Mouse (Mus musculus): Measurements from ENCODE around the gene Fdxacb1.

The Fdxacb1 gene

DNA sequence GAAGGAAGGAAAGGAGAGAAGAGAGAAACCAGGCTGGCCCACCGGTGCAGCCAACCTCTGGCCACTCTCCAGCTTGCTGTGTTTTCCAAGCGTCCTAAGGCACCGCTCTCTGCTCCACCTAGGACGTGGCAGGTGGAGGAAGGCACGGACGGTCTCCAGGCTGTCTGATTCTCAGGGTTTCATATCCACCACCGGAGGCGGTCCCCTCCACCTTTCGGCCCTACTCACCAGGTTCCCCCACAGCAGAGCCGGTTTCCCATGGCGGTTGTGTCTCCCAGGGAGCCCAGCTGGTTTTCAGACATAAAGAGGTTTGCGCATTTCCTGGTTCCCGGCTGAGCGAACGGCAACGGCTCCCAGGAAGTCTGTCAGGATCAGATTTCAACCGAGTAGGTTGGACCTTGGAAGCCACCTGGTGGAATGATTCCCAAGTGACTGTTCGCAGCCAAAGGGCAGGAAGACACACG lies 21.8 kb upstream of the Fdxacb1 start, which contains the start of gene 2310030G06Rik:
TSS of gene 2310030G06Rik (minus strand) at position 323 of the 464 bp plus-strand sequence.
- no peak for DNase-seq (ENCODE audit: extremely low read depth, low read depth)

DNA sequence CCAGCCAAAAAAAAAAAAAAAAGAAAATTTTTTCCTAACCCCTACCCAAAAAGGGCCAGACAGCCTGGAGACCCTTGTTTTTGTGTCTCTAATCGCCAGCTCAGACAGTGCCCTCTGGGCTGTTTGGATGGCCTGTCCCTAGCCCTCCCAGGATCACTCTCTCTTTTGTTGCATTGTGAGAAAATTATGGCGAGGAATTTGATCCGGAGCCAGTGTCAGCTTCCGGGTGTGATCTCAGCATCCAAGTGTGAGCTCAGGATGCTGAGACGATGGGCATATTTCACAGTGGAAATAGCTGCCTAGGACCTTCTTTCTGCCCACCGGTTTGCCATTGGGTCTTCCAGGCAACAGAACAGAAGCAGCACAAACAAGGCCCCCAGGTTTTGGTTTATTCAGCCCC lies 17.3 kb upstream of the Fdxacb1 start:
- no peak for DNase-seq (ENCODE audit: extremely low read depth, low read depth)

DNA sequence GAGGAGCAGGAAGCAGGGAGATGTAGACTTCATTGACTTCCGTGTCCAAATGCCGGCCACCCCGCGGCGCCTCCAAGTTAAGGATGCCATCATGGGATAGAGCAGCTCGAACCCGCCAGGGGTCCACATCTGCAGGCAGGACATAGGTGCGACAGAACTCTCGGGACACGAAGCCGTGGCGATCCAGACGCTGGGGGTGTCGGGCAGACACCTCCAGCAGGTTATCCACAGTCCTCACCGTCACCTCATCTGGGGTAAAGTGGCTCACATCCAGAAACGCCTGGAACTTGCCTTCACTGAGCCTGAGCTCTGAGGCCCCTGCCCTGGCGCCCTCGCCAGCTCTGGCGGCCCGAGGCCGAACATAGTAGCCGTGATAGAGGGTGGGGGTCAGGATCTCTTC lies 16.7 kb upstream of the Fdxacb1 start, which contains the start of gene Cryab:
TSS of gene Cryab (plus strand) at position 3 of the 400 bp plus-strand sequence.
- no peak for DNase-seq (ENCODE audit: extremely low read depth, low read depth)

DNA sequence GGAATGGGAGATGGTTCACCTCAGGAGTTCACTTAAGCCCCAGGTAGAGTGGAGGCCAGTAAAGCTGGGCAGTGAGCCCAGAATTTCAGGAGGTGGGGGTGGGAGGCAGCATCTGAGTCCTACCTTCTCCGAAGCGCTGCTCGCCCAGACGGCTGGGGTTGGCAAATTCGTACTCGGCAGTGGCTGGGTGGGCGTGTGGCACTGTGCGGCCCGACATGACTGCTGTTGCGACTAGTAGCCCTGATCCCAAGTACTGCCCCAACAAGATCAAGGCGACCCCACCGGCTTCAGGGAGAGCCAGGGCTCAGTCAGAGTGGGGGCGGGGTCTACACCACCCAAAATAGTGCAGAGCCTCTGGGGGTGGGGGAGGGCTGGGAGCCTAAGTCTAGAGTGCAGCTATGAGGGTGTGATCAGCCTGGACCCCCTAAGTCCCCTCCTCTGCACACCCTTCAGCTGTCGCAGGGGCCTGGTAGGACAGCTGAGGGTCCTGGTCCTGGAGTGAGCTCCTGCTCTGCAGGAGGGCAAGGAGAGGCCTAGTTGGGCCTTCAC lies 15.9 kb upstream of the Fdxacb1 start, which contains the start of gene Hspb2:
TSS of gene Hspb2 (minus strand) at position 301 of the 549 bp plus-strand sequence.
- no peak for DNase-seq (ENCODE audit: extremely low read depth, low read depth)

DNA sequence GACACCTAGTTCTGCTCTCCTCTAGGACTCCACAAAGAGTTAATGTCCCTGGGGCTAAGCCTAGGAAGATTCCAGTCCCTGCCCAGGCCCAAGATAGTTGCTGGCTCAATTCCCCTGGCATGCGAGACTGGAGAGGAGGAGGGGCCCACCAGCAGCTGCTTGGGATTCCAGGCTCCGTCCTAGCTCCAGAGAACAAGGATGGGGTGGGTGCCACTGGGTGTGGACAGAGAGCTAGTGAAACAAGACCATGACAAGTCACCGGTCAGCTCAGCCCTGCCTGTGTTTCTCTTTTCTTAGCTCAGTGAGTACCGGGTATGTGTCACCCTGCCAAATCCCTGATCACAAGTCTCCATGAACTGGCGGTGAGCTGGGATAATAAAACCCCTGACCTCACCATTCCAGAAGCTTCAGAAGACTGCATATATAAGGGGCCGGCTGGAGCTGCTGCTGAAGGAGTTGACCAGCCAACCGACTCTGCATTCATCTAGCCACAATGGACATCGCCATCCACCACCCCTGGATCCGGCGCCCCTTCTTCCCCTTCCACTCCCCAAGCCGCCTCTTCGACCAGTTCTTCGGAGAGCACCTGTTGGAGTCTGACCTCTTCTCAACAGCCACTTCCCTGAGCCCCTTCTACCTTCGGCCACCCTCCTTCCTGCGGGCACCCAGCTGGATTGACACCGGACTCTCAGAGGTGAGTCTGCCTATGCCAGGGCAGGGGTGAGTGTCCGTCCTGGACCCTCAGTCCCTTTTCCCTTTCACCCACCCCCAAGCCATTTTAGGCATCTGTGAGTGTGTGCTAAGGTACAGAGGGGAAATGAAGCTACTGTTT lies 15.0 kb upstream of the Fdxacb1 start:
- DNase-seq (ENCODE audit: extremely low read depth, low read depth), result no peak

DNA sequence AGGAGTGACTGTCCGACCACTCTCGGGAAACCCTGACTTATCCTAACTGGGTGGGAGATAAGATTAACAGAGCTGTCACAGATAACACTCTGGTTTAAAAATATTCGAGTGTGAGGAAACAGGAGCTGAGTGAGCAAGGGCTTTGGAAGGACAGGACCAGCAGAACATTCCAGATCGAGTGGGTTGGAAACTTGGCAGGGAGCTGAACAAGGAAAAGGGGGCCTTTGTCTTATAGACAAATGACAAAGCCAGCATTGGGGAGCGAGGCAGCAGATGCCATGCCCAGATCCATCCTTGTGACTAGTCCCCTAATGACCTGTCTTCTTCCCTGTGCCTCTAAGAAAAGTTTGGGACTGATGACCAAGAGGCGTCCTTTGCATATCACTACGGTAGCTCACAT lies 14.1 kb upstream of the Fdxacb1 start:
- no peak for DNase-seq (ENCODE audit: extremely low read depth, low read depth)

DNA sequence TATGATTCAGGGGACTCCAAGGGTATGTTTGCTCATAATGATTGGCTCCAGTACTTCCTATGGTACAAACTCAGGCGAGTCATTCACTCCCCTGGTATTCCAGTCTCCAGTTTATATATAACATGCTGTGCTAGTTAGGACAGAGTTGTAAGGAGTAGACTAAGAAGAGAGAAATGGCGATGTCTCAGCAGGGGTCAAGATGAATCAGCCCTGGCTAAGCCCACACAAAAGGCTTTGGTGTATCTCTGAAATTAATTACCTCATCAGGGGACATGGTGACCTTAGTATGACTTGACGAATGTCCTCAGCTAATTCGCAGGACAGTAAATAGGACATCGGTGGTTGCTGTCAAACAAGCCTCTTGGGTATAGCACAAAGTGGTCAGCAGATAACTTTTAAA lies 11.3 kb upstream of the Fdxacb1 start:
- no peak for DNase-seq (ENCODE audit: extremely low read depth, low read depth)

DNA sequence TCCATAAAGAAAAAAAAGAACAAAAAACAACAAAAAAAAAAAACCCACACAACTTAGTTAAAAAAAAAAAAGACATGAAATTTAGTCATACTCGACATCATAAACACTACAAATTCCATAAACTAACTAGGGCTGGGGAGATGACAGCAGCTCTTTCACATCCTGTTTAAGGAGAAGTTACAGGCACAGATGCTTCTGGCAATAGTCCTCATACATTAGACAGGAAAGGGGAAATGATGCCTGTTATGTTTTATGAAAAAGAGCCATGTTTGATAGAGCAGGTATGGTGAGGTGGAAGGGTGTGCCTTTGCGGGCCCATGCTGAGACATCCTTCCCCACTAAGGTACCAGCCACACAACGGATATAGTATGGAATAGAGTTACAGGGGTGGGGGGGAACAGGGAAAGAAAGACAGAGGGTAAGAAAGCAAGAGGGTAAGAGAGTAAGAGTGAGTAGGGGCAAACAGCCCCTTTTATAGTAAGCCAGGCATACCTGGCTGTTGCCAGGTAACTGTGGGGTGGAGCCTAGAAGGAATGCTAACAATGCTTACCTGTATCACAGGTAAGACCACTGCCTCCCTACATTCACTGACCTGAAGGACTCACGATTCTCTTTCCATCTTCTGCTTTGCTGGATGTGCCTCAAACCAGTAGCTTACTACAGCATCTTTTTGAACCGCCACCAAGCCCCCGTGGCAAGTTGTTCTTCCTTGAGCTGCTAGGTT lies 6.4 kb upstream of the Fdxacb1 start:
- no peak for DNase-seq (ENCODE audit: extremely low read depth, low read depth)

DNA sequence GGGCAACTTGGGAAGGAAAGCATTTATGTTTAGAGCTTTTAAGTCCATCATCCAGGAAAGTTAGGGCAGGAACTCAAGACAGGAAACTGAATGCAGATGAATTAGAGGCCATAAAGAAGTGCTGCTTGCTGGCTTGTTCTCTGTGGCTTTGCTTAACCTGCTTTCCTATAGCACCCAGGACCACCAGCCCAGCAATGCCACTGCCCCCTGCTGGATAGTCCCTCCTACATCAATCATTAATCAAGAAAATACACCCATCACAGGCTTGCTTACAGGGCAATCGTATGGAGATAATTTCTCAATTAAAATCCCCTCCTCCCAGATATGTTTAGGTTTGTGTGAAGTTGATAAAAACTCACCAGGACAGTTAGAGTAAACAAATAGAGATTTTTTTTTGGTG lies 4.7 kb upstream of the Fdxacb1 start:
- DNase-seq (ENCODE audit: extremely low read depth, low read depth), result no peak

DNA sequence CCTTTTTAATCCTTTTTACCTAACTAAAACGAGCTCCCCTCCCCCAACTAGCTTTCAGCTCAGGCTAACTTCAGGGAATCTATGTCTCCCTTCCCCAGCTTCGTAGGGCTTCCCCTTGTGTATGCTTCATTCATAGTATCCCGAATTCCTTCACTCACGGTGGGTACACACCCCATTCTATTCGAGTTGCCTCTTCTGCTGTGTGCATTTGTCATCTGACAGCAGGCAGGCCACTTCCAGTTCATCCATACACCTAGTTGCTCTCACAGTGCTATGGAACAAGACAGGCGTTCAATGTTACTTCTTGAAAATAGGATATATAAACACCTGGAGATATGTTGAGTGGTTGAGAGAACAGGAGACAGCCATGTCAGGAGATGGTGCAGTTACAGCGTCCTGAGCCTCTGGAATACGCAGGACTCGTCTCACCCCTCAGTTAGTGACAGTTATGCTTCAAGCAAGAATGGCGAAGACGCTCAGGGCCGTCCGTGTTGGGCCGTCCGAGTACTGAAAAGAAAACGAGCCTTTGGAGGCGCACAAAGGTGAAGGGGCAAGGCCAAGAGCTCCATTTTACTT lies 417 bp upstream of the Fdxacb1 start:
- DNase-seq (ENCODE audit: extremely low read depth, low read depth), result peak; percentile 5

DNA sequence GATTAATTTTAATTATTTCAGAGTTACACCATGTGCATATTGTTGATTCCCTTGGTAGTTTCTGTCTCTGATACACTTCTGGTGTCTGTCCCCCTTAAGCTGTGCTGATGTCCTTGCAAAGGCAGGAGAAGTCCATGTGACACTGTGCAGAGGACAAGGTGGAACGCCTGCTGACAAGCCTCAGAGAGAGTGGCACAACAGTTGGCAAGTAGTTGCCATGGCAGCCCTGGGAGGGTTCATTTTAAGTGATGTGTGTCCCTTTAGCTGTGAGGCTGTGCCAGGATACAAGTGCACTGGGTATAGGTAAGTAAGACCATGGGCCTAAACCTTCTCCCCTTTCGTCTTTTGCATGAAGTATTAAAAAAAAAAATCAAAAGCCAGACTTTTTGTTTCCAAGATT lies 2.0 kb downstream of the Fdxacb1 start:
- no peak for DNase-seq (ENCODE audit: extremely low read depth, low read depth)

DNA sequence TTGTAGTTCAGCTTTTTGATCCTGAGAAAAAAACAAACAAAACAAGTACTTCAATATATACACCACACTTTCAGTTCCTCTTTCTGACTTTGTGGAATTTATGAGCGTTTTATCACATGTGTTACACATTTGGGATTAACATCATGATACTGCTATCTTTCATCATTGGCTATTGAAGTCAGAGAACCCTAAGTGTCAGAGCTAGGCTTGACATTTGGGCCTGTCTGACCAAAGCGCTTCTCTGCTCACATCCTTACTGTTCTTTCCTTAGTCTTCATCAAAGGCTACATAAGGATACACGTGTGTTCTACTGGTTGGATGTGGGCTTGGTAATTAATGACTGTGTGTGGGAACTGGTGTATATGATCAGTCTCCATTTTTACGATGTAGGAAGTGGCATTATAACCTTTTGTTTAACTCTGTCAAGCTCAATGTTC lies 6.0 kb downstream of the Fdxacb1 start:
- peak; percentile 67 for DNase-seq (ENCODE audit: extremely low read depth, low read depth)

DNA sequence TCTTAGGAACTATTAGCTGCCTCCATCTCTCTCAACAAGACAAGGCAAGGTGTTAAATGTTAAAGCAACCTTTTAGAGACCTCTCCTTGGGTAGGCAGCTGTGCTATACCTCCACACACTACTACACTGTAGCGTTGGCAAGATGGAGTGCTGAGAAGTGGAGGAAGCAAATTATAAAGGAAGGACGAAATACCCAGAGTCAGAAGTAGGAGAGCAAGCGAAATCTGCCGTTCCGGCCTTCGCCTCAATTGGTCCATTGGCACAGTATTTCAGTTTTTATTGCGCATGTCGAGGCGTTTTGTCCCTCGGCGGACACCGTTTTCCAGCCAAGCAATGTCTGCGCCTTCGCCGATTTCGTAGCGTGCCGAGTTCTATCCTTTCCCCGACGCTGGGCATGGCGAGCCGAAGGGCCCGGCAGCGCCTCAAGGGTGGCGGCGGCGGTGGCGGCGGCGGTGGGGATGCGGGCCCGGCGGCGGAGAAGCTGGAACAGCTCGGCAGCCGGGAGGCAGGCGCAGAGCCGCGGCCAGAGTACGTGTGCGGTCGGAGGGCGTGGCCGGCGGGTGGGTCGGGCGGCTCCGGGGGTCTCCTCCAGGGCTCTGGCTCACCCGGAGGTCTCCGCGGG lies 7.1 kb downstream of the Fdxacb1 start, which contains the start of the genes Alg9 and 1110032A03Rik:
TSS of gene Alg9 (plus strand) at position 29 of the 622 bp plus-strand sequence.
TSS of gene 1110032A03Rik (minus strand) at position 530 of the 622 bp plus-strand sequence.
- peak; percentile 75 for DNase-seq (ENCODE audit: extremely low read depth, low read depth)

DNA sequence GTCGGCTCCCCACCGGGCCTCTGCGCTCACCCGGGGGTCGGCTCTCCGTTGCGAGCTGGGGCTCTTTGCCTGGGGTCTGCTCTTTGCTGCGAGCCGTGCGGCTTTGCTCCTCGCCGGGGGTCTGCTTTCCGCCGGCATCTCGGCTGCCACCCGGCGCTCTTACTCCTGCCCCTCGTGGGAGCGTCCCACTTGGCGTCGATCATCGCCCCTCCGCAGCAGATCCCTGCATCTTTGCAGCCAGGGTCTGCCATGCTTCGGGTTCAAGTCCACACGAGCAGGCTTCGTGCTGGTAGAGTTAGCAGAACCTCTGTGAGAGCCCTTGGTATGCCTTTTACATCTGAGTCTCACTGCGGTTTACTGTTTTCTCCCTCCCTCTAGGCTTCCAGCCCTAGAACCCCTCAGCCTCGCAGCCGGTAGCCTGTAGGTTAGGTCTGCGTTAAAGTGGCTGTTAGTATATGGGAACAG lies 7.7 kb downstream of the Fdxacb1 start:
- peak; percentile 33 for DNase-seq (ENCODE audit: extremely low read depth, low read depth)

DNA sequence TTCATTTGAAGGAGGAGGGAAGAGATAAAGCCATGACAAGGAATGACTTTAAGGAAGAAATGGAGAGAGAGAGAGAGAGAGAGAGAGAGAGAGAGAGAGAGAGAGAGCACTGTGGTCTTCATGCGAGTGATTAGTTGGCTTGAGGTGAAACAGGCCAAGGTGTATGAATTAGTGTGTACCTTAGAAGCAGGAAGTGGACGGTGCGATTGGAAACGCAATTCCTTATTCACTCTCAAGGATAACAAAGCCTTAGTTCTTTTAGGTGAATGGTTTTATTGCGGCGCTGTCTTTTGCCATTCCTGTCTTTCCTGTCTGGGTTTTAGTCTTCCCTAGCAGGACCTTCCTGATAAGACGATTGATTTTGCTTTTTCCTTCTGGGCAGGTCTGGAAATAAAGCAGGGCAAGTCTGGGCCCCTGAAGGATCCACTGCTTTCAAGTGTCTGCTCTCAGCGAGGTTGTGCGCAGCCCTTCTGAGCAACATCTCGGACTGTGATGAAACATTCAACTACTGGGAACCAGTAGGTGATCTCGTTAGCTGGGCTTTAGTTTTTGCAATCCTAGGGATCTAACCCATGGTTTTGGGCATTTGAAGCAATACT lies 8.2 kb downstream of the Fdxacb1 start:
- no peak for DNase-seq (ENCODE audit: extremely low read depth, low read depth)

DNA sequence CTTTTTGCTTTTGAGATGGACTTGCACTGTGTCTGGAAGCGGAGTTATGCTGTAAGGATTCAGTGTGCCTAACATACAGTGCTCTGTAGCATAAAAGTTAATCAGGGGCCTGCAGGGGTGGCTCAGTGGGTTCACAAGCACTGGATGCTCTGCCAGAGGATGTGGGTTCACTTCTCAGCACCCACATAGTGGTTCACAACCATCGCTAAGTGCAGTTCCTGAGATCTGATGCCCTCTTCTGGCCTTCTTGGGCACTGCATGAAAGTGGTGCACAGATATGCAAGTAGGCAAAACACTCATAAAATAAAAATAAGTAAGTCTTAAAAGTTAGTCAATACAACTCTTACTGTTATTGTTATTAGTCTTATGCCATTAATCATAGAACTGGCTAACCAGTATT lies 14.1 kb downstream of the Fdxacb1 start:
- peak; percentile 39 for DNase-seq (ENCODE audit: extremely low read depth, low read depth)

DNA sequence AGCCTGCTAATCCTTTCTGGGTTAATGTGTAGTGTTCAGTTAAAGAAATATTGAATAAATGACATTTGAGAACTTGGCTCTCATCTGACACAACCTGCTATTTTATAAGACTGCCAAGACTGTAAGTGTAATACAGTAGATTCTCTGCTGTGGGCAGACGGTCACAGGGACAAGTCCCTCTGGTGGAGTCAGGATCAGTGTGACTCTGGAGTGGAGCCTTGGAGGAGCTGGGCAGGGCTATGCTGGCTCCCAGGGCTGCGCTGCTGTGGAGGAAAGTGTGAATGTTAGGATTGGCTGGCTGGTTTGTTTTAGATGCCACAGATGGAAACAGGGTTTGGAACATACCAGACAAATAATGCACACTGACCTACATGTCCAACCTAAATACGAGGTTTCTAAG lies 27.2 kb downstream of the Fdxacb1 start:
- no peak for DNase-seq (ENCODE audit: extremely low read depth, low read depth)

DNA sequence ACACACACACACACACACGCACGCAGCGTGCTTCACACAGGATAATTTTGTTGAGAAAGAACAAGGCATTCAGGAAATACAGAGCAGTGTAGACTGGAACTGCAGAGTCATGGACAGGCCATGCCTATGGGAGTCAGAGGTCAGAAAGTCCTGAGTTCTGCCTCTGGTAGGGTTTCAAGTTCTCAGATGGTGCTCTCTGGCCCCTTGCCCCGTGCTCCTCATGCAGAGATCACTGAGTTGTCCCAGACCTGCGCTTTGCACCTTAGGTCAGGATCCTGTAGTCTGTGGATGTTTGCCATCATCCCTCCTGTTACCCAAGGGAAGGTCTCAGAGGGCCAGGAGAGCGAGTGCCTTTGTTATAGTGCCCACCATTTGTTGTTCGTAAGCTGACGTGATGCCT lies 28.7 kb downstream of the Fdxacb1 start:
- DNase-seq (ENCODE audit: extremely low read depth, low read depth), result no peak

DNA sequence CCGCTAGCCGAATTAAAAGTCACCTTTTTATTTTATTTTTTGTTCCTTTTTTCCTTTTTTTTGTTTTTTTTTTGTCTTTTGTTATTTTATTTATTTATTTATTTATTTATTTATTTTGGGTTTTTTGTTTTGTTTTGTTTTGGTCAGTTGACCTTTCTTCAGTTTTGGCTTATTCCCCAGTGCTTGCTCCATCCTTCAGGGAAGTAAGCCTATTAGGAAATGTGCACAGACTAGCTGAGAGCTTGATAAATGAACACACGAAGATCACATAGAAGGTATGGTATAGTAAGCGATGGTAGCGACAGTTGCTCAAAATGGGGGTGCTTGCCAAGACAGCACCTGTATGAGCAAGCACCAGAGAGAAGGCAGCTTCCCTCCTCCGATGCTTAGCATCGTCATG lies 29.6 kb downstream of the Fdxacb1 start:
- no peak for DNase-seq (ENCODE audit: extremely low read depth, low read depth)

DNA sequence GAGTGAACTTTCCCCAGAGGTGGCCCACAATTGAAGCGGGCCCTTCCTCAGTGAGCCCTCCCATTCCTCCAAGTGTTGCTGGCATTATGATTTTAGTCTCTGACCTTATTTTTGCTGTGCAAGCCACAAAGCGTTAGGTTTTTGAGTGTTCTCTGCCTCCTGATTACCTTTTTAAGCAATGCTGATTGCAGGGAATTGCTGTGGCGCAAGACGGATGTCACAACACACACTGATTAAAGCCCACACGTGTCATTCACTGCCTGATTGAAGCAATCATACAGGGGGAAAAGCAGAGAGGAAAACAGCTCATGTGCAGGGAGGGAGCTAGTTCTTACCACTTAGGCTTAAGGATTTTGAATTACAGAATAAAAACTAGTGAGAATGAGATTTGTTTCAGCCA lies 30.3 kb downstream of the Fdxacb1 start:
- no peak for DNase-seq (ENCODE audit: extremely low read depth, low read depth)
